Mouse (Mus musculus): ENCODE results near the gene Arih2.

DNA sequence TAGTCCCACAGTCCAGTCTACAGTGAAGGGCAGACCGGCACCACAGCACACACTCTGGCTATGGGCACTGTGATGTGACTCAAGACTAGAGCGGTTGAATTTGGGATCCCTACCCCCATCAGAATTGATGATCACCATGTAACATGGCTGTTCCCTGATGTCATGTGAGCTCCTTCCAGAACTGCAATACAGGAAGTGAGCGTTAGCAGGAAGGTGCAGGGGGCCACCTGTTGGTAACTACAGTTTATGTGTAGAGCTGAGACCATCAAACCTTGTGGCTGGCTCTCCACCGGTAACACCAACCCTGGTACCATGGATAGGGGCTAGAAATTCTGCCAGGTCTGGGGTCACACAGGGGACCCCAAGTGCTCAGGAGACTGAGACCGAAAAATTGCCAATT is 60.0 kb downstream of the Arih2 start:
- TF ChIP-seq CTCF (IDR thresholded peaks at IDR 0.05; ENCODE audit: low read depth, low read length) = no peak
- no peak for TF ChIP-seq POLR2A (IDR thresholded peaks at IDR 0.05; ENCODE audit: extremely low read depth, insufficient read depth, low read length)
